Mouse (Mus musculus): ENCODE results near the gene Mrps26.
"Not testable (repeated sequence)": the region's sequence is repeated elsewhere in the genome, so short reads cannot be mapped to it uniquely, and the experiment has no call there.

The Mrps26 gene

DNA sequence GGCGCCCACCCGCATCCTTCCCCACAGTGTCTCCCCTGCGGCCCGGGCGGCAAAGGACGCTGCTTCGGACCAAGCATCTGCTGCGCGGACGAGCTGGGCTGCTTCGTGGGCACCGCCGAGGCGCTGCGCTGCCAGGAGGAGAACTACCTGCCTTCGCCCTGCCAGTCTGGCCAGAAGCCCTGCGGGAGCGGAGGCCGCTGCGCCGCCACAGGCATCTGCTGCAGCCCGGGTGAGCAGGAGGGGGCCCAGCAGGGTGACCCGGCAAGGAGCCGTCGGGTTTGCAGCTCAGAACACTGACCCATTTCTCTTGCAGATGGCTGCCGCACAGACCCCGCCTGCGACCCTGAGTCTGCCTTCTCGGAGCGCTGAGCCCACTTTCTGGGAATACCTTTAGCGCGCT lies 13.0 kb downstream of the Mrps26 start:
- DNase-seq, result not testable (repeated sequence)

DNA sequence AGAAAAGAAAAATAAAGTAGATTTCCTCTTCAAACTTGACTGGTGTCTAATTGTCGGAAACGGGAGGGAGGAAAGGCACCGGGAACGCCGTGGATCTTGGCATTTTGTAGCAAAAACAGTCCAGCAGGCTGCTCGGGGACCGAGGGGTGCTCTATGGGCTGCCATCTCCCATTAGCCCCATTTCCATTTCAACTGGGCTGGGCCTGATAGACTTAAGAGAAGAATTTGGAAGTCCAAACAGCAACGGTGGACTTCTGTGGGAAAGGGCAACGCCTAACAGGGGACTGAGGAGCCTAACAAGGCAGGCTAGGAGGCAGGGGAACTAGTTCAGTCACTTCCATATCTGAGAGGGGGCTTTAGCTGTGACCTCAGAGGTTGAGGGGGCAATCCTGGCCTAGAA lies 13.5 kb downstream of the Mrps26 start:
- no peak for DNase-seq

DNA sequence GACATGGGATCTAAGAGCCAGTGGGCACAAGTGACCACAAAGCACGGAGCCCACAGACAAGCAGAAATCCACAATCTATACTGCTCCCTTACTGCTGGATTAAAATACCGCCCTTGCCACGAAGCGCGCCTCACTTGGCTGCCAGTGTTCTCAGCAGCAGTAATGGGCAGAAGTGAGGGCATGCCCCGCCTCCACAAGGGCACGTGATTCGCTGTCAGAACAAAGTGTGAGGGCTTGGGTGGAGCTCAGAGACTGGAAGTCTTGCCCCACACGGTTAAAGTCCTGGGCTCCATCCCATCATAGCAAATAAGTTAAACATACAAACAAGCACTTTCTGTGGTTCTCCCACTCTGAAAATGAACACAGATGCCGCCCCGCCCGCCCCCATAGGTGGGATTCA lies 14.1 kb downstream of the Mrps26 start:
- peak; percentile 47 for DNase-seq

DNA sequence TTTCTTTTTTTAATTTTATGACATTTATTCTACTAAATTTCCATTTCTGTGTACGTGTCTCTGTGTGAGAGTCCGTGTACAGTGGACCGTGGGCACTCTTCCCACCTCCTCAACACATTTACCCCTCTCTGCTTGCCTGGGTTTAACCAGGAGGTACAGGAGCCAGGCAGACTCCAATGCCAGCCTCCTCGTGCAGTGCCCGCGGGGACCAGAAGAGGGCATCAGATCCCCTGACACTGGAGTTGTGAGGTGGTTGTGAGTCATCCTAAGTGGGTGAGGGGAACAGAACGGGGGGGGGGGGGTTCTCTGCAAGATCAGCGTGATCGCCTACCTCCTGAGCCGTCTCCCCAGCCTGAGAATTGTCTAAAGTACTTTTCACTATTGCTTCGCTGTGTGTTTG lies 14.6 kb downstream of the Mrps26 start:
- peak; percentile 52 for DNase-seq

DNA sequence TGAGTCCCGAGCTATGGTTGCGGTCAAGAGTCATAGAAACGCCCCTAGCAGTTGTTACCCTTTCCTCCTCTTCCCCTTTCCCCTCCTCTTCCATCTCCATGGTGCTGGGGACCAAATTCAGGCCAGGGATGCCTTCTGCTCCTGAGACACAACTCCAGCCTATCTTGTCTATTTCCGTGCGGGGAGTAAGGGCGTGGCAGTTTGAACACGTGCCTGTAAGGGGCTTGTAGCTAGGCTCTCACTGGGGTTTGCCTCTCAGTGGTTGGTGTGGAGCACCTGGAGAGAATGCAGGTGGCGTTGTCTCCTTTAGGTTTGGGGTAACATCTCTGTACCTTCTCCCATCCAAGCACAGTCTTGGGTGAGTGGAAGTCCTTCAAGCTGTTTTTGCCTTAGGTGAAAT lies 16.2 kb downstream of the Mrps26 start:
- no peak for DNase-seq

- DNase-seq, result no peak
Observed at GRCm38 (mm10) chr2:130581201-130581600, 17.7 kb downstream of the Mrps26 start.

GRCm38 (mm10) chr2:130582552-130582951 lies 19.0 kb downstream of the Mrps26 start, which contains the start of gene Avp:
Gene Avp, minus strand, starts transcription at chr2:130582554.
- DNase-seq, result no peak

- no peak for DNase-seq
Observed at GRCm38 (mm10) chr2:130583902-130584560, 20.5 kb downstream of the Mrps26 start.

DNA sequence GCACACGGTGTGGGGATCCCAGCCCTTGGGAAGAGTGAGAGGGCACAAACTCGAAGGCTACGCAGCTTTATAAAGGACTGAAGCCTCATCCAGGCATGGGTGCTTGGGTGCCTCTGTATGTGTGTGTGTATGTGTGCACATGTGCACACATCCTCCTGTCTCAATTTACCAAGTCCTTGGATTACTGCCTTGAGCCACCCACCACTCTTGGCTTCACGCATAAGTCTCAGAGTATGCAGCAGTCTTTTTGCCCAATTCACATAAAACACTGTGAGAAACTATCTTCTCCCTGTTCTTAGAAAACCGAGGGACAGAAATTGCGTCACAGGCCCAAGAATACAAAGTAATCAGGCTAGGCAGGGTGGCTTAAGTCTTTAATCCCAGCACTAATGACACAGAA lies 22.5 kb downstream of the Mrps26 start:
- DNase-seq, result no peak

DNA sequence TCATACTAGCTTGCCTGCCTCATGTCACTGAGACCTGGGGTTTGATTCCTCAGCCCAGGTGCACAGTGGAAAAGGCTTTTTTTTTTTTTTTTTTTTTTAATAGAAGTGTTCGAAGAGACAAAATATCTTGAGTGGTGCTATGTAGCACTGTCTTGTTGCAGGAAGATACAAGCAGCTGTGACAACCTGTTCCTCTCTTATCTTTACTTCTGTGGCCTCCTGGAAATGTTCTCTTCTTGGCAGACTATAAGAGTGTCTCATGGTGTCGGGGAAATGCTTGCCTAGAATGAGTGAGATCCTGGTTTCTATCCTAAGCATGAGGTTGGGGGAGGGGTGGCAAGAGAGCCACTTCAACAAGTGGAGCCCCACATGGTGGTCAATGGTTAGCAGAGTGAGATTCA lies 24.8 kb downstream of the Mrps26 start:
- no peak for DNase-seq

GRCm38 (mm10) chr2:130589157-130589556 lies 25.6 kb downstream of the Mrps26 start:
- DNase-seq, result no peak

DNA sequence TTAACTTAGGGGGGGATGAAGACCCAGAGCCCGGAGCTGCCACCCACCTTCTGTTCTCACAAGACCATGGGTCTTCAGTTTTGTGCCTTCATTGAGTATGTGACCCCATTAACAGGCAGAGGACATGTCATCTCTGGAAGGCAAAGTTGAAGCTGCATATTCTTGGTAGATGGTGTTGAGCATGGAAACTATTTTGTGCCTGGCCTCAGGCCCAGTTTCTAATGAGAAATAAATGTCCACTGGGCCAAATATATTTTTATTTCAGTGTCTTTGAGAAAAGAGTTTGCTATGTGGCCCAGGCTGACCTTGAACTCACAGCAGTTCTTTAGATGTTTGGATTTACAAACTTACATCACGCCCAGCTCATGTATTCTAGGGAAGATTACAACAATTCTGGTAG lies 26.2 kb downstream of the Mrps26 start:
- DNase-seq, result no peak

- no peak for DNase-seq
Observed at GRCm38 (mm10) chr2:130591016-130591415, 27.5 kb downstream of the Mrps26 start.

DNA sequence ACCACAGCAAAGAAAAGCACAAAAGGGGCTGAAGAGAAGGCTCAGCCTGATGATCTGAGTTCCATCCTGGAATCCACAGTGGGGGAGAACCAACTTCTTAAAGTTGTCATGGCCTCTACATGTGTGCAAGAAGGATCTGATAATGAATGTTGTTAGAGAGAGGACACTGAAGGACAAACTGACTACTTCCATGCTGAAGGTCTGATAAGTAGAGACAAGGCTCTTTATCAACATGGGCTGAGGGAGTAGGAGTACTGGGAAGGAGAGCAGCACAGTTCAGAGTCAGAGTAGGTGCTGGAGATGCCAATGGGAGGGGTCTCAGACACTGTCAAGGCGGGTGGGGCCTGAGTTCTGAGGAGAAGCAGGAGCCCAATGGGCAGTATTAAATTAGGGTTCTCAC lies 32.1 kb downstream of the Mrps26 start:
- no peak for DNase-seq

GRCm38 (mm10) chr2:130597601-130598010 lies 34.1 kb downstream of the Mrps26 start:
- DNase-seq, result peak; percentile 58

GRCm38 (mm10) chr2:130598399-130598798 lies 34.9 kb downstream of the Mrps26 start:
- no peak for DNase-seq

GRCm38 (mm10) chr2:130602195-130602594 lies 38.7 kb downstream of the Mrps26 start:
- DNase-seq, result no peak

DNA sequence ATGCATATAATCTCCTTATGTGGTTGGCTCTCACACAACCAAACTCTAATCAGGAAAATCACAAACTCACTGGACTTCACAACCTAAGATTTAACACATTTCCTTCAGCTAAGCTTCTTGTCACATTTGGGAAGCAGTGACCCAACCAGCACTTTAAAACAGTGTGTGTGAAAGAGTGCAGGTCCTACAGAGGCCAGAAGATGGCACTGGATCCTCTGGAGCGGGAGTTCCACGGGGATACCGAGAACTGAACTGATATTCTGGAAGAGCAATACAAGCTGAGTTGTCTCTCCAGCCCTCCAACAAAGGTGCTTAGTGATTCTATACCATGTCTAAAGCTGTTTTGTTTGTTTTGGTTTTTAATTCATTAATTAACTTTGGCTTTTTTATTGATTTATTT lies 49.5 kb downstream of the Mrps26 start:
- peak; percentile 27 for DNase-seq

Measured in embryo, embryonic 11 days (tissue).